Mouse (Mus musculus) adrenal gland, postnatal 0 days (tissue): Measurements from ENCODE around the gene Kat8. TPM values are rescaled to one million over a fixed set of nuclear protein-coding genes. Genes with fewer than 3 reads are reported as not detected.

Experiments
- polyA plus RNA-seq: library from polyadenylated mRNA; unstranded; fragments of >200 nt; fragmentation: Nextera tagmentation; extraction: Ambion mirVana; gene quantifications from 2 replicates; pipeline ENCODE4 v1.2.1, GENCODE M21; 2015

The Kat8 gene
- polyA plus RNA-seq, result 23.3 and 29.7 TPM in 2 replicates

GRCm38 (mm10) chr7:127912190-127912871 is at the start of gene Kat8:
Gene Kat8, plus strand, starts transcription at chr7:127912516.

GRCm38 (mm10) chr7:127876041-127876466 is 36.3 kb upstream of the Kat8 start, which contains the start of gene Zfp646:
Gene Zfp646, plus strand, starts transcription at chr7:127876221.

GRCm38 (mm10) chr7:127876467-127877348 is 35.6 kb upstream of the Kat8 start, which contains the start of gene Zfp668:
Gene Zfp668, minus strand, starts transcription at chr7:127876828.

DNA sequence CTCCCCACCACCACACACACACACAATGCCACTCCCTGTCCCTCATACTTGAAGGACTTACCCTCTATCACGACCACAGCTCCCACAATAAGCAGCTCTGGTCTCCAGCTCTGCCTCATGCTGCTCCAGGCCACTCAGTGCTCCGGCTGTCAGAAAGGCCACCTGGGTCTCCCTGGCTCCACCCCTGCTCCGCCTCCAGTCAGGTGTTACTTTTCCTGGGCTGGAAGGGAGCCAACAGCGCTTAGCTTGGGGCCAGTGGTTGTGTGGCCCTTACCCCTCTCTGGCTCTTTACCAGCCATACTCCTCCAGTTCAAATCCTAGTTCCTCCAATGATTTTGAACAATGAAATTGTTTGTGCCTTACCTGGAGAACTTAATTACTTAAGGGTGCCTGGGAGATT is 21.5 kb upstream of the Kat8 start, which contains the start of gene Prss53:
TSS of gene Prss53 (minus strand) at position 173 of the 400 bp plus-strand sequence.

DNA sequence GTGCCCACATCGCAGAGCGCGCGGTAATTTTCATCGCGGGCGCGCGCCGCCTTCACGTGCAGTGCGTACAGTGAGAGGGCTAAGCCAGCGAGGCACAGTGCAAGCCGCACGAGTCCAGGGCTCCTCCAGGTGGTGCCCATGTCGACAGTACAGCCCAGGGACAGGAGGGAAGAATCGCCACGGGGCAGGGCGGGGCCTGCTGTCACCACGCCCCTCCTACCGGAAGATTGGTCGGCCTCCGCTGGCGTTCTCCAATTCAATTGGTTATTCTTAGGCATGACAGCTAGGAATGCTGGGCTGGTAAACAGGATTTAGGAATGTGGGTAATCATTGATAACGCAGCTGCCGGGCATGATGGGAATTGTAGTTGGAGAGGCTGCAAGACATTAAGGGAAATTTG is 16.9 kb upstream of the Kat8 start, which contains the start of the genes Gm21974 and Vkorc1:
TSS of gene Gm21974 (minus strand) at position 13 of the 400 bp plus-strand sequence.
TSS of gene Vkorc1 (minus strand) at position 176 of the 400 bp plus-strand sequence.

GRCm38 (mm10) chr7:127903971-127904796 is 8.1 kb upstream of the Kat8 start, which contains the start of gene Bckdk:
Gene Bckdk, plus strand, starts transcription at chr7:127904082.

GRCm38 (mm10) chr7:127929923-127930322 is 17.6 kb downstream of the Kat8 start, which contains the start of gene Prss8:
Gene Prss8, minus strand, starts transcription at chr7:127930104.

GRCm38 (mm10) chr7:127946470-127947023 is 34.2 kb downstream of the Kat8 start, which contains the start of gene Prss36:
Gene Prss36, minus strand, starts transcription at chr7:127946725.

DNA sequence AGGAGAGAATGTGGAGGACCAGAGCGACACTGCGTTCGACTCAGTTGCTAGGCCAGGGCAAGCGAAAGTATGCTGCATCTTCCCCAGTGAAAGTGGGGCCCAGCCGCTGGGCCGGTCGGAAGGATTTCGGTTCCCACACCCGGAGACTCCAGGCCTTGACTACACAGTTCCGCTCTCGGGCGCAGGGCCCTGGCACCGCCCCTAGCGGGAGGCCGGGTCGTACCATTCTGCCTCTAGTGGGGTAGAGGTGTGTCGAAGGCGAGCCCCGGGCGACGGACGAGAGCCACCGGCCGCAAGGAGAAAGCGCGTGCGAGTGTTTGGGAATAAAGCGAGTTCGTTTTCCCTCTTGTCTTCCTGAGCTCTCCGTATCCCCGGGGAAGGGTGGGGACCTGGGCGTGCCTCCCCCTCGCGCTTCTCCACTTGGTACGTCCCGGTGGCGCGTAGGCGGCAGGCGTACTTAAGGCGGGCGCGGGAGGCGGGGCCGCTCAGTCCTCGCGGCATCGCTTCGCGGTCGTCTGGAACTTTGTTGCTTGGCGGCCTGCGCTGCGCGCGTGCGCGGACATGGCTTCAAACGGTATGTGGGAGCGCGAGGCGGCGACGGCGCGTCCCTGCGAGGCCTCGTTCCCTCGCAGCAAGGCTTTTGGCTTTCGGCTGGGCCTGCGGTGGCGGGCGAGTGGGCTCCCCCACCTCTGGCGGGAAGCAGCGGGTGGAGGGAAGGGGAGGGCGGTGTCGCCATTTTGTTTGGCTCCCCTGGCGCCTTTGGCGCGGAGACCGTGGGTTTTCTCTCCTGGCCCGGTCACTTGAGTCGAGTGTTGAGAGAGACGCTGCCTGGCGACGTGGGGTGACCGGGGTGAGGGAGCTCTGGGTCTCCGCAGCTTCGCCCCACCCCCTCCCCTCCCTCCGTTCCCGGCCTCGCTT is 54.9 kb downstream of the Kat8 start, which contains the start of gene Fus:
TSS of gene Fus (plus strand) at position 454 of the 918 bp plus-strand sequence.

Other genes starting within 250 kb of the Kat8 start
- 137 and 174 TPM in 2 replicates for gene Bcl7c, start 203.6 kb upstream of the Kat8 start, polyA plus RNA-seq
- 9.4 and 12.0 TPM in 2 replicates for gene Ctf1, start 199.8 kb upstream of the Kat8 start, polyA plus RNA-seq
- 0.06 and 0.10 TPM in 2 replicates for gene Ctf2, start 180.3 kb upstream of the Kat8 start, polyA plus RNA-seq
- gene Fbxl19, start 168.0 kb upstream of the Kat8 start, polyA plus RNA-seq, result 1.9 and 2.2 TPM in 2 replicates
- 22.4 and 30.3 TPM in 2 replicates for gene Orai3, start 142.7 kb upstream of the Kat8 start, polyA plus RNA-seq
- gene Setd1a, start 135.8 kb upstream of the Kat8 start, polyA plus RNA-seq, result 18.0 and 18.3 TPM in 2 replicates
- not detected in 2 replicates for gene Gm49388, start 126.9 kb upstream of the Kat8 start, polyA plus RNA-seq
- gene Hsd3b7, start 111.9 kb upstream of the Kat8 start, polyA plus RNA-seq, result 38.2 and 51.3 TPM in 2 replicates
- gene Stx4a, start 88.2 kb upstream of the Kat8 start, polyA plus RNA-seq, result 36.1 and 40.7 TPM in 2 replicates
- 4.0 and 5.3 TPM in 2 replicates for gene Stx1b, start 88.0 kb upstream of the Kat8 start, polyA plus RNA-seq
- 5.1 and 5.5 TPM in 2 replicates for gene Zfp646, start 36.3 kb upstream of the Kat8 start, polyA plus RNA-seq
- 8.6 and 10.2 TPM in 2 replicates for gene Zfp668, start 35.7 kb upstream of the Kat8 start, polyA plus RNA-seq
- 0.72 and 0.84 TPM in 2 replicates for gene Prss53, start 21.5 kb upstream of the Kat8 start, polyA plus RNA-seq
- not detected in 2 replicates for gene Gm21974, start 17.1 kb upstream of the Kat8 start, polyA plus RNA-seq
- 209 and 232 TPM in 2 replicates for gene Vkorc1, start 16.9 kb upstream of the Kat8 start, polyA plus RNA-seq
- gene Bckdk, start 8.4 kb upstream of the Kat8 start, polyA plus RNA-seq, result 87.5 and 128 TPM in 2 replicates
- 1.0 and 2.5 TPM in 2 replicates for gene Prss8, start 17.6 kb downstream of the Kat8 start, polyA plus RNA-seq
- 12.9 and 13.1 TPM in 2 replicates for gene Prss36, start 34.2 kb downstream of the Kat8 start, polyA plus RNA-seq
- gene Fus, start 54.9 kb downstream of the Kat8 start, polyA plus RNA-seq, result 170 and 234 TPM in 2 replicates
- gene Pycard, start 81.4 kb downstream of the Kat8 start, polyA plus RNA-seq, result 37.4 and 57.5 TPM in 2 replicates
- 0.15 TPM in 1 of 2 replicates, not detected in the other for gene Trim72, start 91.4 kb downstream of the Kat8 start, polyA plus RNA-seq
- gene Itgam, start 150.1 kb downstream of the Kat8 start, polyA plus RNA-seq, result 1.8 and 2.1 TPM in 2 replicates
- gene Gm49368, start 150.2 kb downstream of the Kat8 start, polyA plus RNA-seq, result 0.06 TPM in 1 of 2 replicates, not detected in the other
- 0.23 TPM in 1 of 2 replicates, not detected in the other for gene Itgax, start 217.0 kb downstream of the Kat8 start, polyA plus RNA-seq
- not detected in 2 replicates for gene Itgad, start 241.9 kb downstream of the Kat8 start, polyA plus RNA-seq